Mouse (Mus musculus) layer of hippocampus, adult 9-10 months (tissue): ENCODE results near the gene Pla2g4f.

Experiments
- DNase-seq: peaks from one replicate; pipeline ENCODE4 v3.0.0; 2022; ENCODE audit warnings: low spot score

Pla2g4f gene

DNA sequence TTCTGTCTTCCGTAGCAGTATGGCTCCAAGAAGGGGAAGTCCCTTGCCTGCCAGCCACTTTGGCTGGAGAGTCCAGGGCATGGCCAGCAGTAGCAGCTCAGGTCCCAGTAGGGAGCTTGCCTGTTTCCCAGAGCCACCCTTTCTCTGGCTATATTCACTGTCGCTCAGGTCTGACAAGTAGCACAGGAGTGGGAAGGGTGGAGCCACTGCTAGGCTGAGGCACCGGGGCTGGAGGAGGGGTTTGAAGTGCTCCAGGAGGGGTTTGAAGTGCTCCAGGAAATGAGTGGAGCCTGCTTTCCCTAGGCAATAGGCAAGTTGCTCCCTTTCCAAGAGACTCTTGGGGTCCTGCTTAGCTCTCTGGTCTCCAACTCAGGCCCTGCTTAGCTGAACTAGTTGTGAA is at the start of gene Pla2g4f:
Gene Pla2g4f, minus strand, starts transcription at position 190 of the 400 bp plus-strand sequence.
- no peak for DNase-seq

DNA sequence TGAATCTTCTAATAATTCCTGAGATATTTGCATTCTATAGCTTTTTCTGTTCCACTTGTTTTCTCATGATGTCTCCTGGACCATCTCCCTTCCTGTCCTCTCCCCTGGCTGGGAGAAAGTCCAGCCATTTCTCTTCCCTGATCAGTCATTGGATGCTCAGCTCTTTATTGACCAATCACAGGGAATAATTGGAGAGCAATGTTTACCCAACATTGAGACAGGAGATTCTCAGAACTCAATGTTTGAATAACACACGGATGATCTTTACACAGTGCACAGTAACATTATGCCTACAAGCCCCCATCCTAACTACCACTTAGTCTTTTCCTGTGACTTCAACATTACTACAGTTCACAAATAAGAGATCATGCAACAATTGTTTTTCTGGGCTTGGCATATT is 46.5 kb upstream of the Pla2g4f start:
- DNase-seq = no peak

- DNase-seq = peak; percentile 63
Measured at GRCm38 (mm10) chr2:120352682-120353646, 39.0 kb upstream of the Pla2g4f start, which contains the start of gene Vps39. Gene Vps39, minus strand, starts transcription at chr2:120353137.

DNA sequence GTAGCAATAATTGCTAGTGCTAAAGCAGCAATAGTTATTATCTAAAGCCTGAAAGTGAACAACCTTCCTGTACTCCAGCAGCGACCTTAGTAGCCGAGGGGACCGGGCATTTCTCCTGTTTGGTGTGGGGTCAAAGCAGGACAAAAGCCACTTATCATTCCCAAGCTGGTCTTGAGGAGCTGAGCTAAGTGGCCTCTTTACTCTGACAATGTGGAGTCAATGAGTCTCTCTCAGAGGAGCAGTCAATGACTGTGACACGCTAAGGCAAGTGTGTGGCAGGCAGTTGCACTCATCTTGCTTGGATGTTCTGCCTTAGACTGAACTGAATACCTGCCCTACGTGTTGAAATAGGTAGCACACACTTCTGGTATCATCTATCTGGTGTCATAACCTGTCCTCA is 37.4 kb upstream of the Pla2g4f start:
- no peak for DNase-seq

DNA sequence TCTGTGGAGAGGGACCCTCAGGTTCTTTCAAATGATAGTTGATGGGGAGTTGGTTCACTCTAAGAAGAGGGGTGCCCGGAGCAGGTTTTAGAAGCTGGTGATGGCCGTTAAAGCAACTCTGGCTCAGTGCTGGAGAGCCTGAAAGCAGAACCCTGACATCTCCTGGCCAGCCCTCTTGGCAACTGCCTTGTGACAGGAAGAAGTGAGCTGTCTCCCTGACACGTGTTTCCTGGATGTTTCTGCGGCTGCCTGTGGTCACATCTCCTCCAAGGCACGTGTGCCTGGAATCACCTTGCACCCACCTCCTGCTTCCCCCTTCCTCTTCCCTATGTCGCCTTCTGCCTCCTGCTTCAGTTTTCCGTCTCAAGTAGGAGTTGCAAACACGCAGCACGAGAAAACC is 34.2 kb upstream of the Pla2g4f start:
- DNase-seq = no peak

GRCm38 (mm10) chr2:120341741-120342140 is 27.8 kb upstream of the Pla2g4f start:
- no peak for DNase-seq

DNA sequence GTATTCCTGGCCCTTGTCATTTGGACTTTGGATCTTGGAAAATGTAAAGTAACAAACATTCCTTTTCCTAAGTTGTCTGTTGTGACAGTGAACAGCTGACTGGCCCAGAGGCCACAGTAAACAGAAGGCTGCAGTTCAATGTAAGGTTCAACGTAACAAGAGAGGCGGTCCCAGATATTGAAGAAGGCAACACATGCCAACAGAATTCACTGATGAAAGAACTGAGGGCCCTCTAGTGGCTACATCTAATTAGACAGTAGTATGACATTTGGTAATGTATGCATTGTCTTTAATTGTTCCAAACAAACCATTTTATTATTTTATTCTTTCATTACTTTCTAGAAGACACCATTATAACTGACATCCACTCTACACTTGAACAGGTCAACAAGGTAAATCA is 23.9 kb upstream of the Pla2g4f start:
- no peak for DNase-seq

- DNase-seq = no peak
Measured at GRCm38 (mm10) chr2:120331575-120331974, 17.6 kb upstream of the Pla2g4f start.

DNA sequence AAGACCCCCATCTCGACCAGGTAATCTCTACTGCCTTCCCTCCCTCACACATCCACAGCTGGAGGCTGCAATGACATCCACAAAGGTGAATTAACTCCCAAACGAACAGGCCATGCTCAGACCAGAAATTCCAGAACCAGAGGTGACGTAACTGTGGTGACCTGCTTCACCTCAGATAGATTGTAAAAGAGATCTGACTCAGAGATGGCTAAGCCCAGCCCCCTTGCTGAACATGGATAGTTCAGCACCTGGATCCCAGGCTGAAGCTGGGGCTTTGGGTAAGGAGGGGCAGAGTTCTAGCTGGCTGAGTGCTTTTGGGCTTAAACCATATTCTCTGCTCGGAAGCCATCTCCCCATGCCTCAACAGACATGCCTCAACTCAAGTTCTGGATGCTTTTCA is 1.1 kb upstream of the Pla2g4f start:
- no peak for DNase-seq

DNA sequence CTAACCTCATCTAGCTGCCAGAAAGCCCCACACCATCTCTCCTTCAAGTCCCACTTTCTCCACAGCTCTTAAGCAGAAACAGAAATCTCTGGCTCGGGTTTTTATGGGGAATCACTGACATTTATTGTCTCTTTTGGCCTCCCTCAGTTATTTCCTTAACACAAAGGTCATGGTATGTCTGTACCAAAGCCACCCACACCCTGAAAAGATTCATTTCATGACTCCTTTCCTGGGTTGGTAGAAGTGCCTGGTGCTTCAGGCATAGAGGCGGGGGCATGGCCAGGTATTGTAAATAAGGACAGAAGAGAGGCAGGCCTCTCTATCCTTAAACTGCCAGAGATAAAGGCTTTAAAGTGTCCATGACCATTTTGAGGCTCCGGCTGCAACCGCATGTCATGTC is 522 bp upstream of the Pla2g4f start:
- DNase-seq = no peak

GRCm38 (mm10) chr2:120312276-120312825 is 1.6 kb downstream of the Pla2g4f start:
- no peak for DNase-seq

DNA sequence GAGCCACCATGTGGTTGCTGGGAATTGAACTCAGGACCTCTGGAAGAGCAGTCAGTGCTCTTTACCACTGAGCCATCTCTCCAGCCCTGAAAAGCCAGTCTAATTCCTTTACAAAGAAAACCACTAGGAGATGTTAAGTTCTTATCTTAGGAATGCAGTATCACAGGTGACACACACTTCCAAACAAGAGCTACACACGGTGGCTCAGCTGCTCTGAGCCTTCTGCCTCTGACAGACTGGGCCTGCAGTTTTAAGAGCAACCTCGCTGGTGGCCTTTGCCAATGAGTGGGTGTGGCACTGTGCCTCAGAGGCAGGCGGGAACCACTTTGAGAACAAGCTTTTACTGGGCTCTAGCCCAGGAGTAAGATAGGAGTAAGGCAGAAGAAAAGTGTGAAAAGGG is 9.9 kb downstream of the Pla2g4f start:
- no peak for DNase-seq

- DNase-seq = no peak
Measured at GRCm38 (mm10) chr2:120301076-120301475, 12.9 kb downstream of the Pla2g4f start.

GRCm38 (mm10) chr2:120299866-120300265 is 14.1 kb downstream of the Pla2g4f start:
- DNase-seq = no peak

GRCm38 (mm10) chr2:120296160-120296559 is 17.8 kb downstream of the Pla2g4f start:
- no peak for DNase-seq

GRCm38 (mm10) chr2:120291471-120292078 is 22.4 kb downstream of the Pla2g4f start:
- DNase-seq = no peak

- DNase-seq = no peak
Measured at GRCm38 (mm10) chr2:120288995-120289394, 25.0 kb downstream of the Pla2g4f start, which contains the start of gene Pla2g4d. Gene Pla2g4d, minus strand, starts transcription at chr2:120289197.

DNA sequence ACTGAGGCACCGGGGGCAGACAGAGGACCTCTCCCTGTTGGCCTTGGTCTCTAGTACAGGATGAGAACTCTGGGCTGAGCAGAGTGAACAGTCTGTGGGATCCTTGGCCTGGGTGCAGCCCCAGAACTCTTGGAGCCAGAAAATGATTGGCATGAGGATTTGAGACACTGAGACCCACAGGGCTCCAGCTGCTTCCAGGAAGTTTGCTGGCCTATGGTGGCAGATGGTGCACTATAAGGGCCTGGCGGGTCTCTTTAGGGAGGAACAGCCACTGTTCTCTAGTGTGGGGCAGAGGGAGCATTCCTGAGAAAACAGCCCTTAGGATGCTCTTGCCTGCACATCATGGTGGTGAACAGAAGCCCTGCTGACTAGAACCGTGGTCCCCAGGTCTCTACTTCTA is 25.6 kb downstream of the Pla2g4f start:
- no peak for DNase-seq

- no peak for DNase-seq
Measured at GRCm38 (mm10) chr2:120285639-120286038, 28.3 kb downstream of the Pla2g4f start.

DNA sequence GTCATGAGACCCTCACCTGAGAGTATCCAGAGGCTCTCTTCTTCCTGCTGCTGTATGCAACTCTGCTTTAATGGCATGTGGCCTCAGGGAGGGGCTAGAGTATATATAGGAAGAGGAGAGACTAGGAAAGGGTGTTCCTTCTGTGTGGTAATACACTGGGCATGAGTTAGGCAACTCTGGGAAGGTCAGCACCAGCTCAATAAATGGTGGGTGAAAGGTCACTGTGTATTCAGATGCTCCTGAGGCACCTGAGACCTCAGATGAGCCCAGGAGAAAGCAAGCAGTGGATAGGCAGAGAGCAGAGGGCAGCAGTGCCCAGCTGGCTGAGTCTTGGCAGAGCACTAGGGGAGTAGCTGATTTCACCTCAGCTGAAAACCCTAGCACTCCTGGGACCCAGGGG is 29.3 kb downstream of the Pla2g4f start:
- no peak for DNase-seq

- DNase-seq = no peak
Measured at GRCm38 (mm10) chr2:120284094-120284493, 29.9 kb downstream of the Pla2g4f start.

GRCm38 (mm10) chr2:120283550-120283949 is 30.4 kb downstream of the Pla2g4f start:
- no peak for DNase-seq

- no peak for DNase-seq
Measured at GRCm38 (mm10) chr2:120281221-120281620, 32.7 kb downstream of the Pla2g4f start.
